Mouse (Mus musculus): ENCODE data around the gene Trim38.
"Not testable (repeated sequence)": the region's sequence is repeated elsewhere in the genome, so short reads cannot be mapped to it uniquely, and the experiment has no call there.

Gene Trim38

GRCm38 (mm10) chr13:23769613-23770012 is at the start of gene Trim38:
Gene Trim38, plus strand, starts transcription at chr13:23769913.
- not testable (repeated sequence) for DNase-seq (ENCODE audit: low spot score in 2 of 2)

DNA sequence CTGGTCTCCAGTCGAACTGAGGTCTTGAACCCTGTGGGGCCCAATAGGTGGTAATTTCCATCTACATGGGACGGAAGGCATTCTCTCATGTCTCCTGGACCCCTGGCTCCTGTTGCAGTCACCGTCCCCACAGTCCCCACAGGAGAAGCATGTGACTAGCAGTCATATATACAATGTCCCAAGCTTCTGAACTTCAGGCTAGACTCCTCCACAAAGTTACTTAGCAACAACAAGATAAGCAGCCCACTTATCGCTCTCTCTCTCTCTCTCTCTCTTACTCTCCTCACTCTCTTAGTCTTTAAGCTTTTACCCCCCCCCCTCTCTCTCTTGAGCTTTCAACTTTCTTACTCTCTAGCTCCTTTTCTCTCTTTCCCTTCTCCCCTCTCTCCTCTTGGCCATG is 45.5 kb upstream of the Trim38 start:
- DNase-seq (ENCODE audit: low spot score in 2 of 2) = no peak

GRCm38 (mm10) chr13:23725213-23725612 is 44.5 kb upstream of the Trim38 start:
- DNase-seq (ENCODE audit: low spot score in 2 of 2) = no peak

DNA sequence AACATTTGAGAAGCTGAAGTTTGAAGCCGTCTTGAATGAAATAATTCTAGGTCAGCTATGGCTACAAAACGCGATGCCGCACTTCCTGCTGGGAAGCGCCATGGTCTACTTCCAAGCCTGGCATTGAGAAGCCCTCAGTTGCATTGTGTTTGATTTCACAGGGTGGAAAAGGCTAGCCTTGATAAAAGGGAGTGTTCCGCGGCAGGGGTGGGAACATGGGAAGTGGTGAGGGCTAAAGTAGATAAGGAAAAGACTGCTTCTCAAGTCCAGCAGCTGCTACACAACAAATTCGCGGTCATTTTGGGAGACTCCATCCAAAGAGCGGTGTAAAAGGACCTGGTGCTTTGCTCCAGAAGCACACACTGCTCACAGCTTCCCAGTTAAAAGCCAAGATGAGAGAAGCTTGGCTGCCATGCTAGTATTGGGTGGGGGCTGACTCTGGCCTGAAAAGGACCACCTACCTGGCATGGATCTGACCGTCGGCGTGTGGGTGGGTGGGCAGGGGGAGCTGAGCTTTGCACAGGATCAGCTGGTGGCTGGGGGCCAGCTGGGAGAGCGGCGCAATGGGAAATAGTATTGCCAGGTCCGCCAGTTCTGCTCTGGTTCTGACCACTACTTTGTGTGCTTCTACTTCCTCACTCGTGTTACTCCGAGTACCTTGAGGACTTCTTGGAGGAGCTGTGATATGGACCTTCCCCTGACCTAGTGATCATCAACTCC is 41.1 kb upstream of the Trim38 start:
- DNase-seq (ENCODE audit: low spot score in 2 of 2) = no peak

DNA sequence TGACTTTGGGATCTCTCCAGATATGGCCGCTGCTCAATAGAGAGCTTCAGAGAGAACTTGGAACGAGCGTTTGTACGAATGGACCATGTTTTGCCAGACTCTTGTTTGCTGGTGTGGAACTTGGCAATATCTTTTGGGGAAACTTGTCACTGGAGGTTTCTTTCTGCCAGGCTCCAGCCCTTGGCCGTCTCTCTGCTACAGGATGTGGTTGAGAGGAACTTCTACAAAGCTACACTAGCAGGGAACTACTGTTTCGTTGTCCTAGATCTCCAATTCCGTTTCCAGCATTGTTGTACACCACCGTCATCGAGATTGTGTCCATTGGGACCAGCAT is 40.6 kb upstream of the Trim38 start:
- no peak for DNase-seq (ENCODE audit: low spot score in 2 of 2)

DNA sequence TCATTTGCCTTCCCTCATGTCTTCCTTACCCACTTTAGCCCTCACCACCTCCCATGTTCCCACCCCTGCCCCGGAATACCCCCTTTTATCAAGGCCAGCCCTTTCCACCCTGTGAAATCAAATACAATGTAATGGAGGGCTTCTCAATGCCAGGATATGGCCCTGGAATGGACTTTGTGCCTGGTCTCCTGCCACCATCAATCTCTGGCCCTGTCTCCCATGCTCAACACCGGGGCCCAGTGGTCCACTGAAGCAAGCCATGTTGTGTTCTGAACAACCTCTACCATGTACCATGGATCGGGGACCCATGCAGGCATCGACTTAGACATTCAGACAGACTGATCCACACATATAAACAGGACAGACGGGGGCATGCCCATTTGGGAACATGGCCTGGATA is 40.0 kb upstream of the Trim38 start:
- no peak for DNase-seq (ENCODE audit: low spot score in 2 of 2)

- DNase-seq (ENCODE audit: low spot score in 2 of 2) = no peak
Measured at GRCm38 (mm10) chr13:23730479-23730878, 39.2 kb upstream of the Trim38 start.

- DNase-seq (ENCODE audit: low spot score in 2 of 2) = no peak
Measured at GRCm38 (mm10) chr13:23732156-23732804, 37.4 kb upstream of the Trim38 start.

- no peak for DNase-seq (ENCODE audit: low spot score in 2 of 2)
Measured at GRCm38 (mm10) chr13:23737091-23737490, 32.6 kb upstream of the Trim38 start.

DNA sequence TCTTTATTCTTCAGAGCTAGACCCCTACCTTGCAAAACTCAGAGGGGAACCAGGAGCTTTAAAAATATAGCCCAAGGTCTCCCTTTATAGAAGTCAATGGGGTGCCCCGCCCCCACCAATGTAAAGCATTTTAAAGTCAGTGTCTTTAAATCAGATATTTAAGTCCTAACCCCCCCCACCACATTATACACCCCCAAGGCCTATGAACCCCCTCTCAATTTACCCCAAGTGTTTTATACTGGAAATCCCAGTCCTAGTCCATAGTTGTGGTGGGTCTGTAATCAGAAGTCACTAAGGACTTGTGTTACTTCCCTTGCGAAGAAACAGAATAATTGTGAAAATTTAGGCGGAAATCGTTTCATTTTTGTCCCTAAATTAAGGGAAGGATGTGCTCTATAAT is 31.7 kb upstream of the Trim38 start:
- no peak for DNase-seq (ENCODE audit: low spot score in 2 of 2)

GRCm38 (mm10) chr13:23738677-23739068 is 31.0 kb upstream of the Trim38 start, which contains the start of gene Hist1h1c:
Gene Hist1h1c, plus strand, starts transcription at chr13:23738808.
- DNase-seq (ENCODE audit: low spot score in 2 of 2) = peak; percentile 83 to 85

DNA sequence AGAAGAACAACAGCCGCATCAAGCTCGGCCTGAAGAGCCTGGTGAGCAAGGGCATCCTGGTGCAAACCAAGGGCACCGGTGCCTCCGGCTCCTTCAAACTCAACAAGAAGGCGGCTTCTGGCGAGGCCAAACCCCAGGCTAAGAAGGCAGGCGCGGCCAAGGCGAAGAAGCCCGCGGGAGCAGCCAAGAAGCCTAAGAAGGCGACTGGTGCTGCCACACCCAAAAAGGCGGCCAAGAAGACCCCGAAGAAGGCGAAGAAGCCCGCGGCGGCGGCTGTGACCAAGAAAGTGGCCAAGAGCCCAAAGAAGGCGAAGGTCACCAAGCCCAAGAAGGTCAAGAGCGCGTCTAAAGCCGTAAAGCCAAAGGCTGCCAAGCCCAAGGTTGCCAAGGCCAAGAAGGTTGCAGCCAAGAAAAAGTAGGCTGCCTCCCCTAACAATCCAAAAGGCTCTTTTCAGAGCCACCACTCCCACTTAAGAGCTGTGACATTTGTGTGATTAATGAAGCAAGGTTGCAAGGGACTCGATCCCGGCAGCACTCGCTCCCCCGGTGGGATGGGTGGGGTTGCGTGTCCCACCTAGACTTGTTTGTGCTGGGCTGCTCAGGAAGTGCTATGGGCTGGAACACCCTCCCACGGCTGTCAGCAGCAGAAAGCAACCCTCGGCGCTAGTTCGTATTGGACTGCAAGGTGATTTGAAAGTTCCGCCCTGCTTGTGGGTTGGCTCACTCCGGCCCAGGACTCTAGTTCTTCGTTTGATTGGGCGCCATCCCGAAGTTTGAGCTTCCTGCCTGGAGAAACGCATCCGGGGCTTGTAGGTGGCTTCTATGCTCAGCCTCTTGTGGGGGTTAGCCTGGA is 30.4 kb upstream of the Trim38 start:
- DNase-seq (ENCODE audit: low spot score in 2 of 2) = peak; percentile 80 to 89

- no peak for DNase-seq (ENCODE audit: low spot score in 2 of 2)
Measured at GRCm38 (mm10) chr13:23739922-23740252, 29.8 kb upstream of the Trim38 start.

- no peak for DNase-seq (ENCODE audit: low spot score in 2 of 2)
Measured at GRCm38 (mm10) chr13:23740256-23740840, 29.4 kb upstream of the Trim38 start.

GRCm38 (mm10) chr13:23740910-23741309 is 28.8 kb upstream of the Trim38 start:
- DNase-seq (ENCODE audit: low spot score in 2 of 2) = no peak

DNA sequence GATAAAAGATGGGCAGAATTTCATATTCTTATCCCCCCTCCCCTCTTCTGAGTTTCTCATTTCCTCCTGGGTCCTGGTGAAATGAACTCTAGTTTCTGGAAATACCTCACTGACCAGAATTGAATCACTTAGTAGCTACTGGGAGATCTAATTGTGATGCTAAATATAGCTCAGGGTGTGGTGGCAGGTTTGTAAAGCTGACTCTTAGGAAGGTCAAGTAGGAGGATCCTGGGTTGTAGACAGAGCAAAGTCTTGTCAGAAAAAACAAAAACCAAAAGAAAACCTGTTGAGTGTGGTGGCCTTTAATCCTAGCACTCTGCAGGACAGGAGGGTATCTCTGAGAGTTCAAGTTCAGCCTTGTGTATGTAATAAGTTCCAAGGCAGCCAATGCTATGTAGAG is 27.7 kb upstream of the Trim38 start:
- DNase-seq (ENCODE audit: low spot score in 2 of 2) = no peak

GRCm38 (mm10) chr13:23743215-23743614 is 26.5 kb upstream of the Trim38 start:
- no peak for DNase-seq (ENCODE audit: low spot score in 2 of 2)

DNA sequence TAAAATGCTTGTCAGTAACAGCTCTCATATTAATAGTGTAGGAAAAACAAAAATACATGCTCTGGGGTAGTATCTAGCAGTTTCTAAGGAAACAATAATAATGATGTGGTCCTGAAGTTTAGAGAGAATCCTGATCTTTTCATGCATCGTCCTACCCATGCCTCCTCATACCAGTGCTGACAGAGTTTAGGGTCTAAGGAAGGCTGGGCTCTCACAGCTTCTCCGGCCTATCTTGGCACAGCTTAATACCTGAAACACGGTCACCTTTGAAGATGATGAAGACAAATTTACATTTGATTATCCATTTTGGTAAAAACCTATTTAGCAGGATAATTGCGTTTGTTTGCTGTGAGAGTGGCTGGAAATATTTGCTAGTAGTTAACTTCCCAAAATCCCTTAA is 25.8 kb upstream of the Trim38 start:
- no peak for DNase-seq (ENCODE audit: low spot score in 2 of 2)

DNA sequence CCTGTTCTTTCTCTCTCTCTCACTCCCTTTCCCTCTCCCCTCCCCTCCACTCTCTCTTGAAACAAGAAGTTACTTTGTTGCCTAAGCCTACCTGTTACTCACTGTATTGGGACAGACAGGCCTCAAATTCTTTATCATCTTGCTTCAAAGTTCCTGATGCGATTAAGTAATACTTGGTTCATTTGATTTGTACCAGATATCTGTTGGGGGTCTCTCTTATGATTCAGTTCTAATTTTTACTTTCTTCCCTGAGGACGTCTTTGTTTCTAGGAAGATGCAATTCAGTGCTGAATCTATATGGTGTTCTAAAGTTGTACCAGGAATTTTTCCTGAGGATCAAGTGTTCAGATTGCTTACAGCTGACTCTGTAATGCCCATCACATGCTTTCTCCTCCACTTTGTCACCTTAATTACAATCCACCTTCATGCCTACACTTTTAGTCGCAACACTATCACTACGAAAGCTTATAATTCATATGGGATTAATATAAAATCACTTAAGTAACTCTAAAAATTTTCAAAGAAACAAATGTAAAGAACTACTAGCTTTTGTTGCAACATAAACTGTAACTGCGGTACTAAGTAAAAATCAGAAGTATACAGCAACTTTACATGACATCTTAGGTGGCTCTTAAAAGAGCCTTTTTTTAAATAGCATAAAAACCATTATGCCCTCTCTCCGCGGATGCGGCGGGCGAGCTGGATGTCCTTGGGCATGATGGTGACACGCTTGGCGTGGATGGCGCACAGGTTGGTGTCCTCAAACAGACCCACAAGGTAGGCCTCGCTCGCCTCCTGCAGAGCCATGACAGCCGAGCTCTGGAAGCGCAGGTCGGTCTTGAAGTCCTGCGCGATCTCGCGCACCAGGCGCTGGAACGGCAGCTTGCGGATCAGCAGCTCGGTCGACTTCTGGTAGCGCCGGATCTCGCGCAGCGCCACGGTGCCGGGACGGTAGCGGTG is 25.0 kb upstream of the Trim38 start:
- DNase-seq (ENCODE audit: low spot score in 2 of 2) = no peak

GRCm38 (mm10) chr13:23745381-23746161 is 24.1 kb upstream of the Trim38 start, which contains the start of gene Hist1h3c:
Gene Hist1h3c, minus strand, starts transcription at chr13:23745602.
- peak; percentile 65 to 79 for DNase-seq (ENCODE audit: low spot score in 2 of 2)

Measured in frontal cortex, postnatal 25 days (tissue).